Mouse (Mus musculus) left cerebral cortex, postnatal 10 days (tissue): ENCODE data around the gene Gtf2ird2. TPM values are rescaled to one million over a fixed set of nuclear protein-coding genes. Genes with fewer than 3 reads are reported as not detected.
A peak's percentile ranks its signal among the peaks of the same experiment; 100 is the strongest.

Experiments
- DNase-seq, 2 experiments: peaks; one replicate each; pipeline ENCODE4 v3.0.0; 2021 to 2022; ENCODE audit warnings: low spot score in 2 of 2, mixed read lengths in 1 of 2; ENCODE audit errors: extremely low spot score in 1 of 2
- intact Hi-C: fragments of 180-260 bp; cut with DNase I; formaldehyde crosslinking; loops from one replicate; pipeline ENCODE4 v1.15.1; 2025
- total RNA-seq, 2 experiments: library from RNA; stranded (reverse); gene quantifications; 2 replicates each; pipeline ENCODE4 v1.2.3; 2021

Gtf2ird2 gene
- 10 to 100 TPM; 14.1 to 16.5 TPM for total RNA-seq

GRCm38 (mm10) chr5:134183880-134184808 lies at the start of gene Gtf2ird2:
Gene Gtf2ird2 (plus strand): TSS chr5:134184019.
- DNase-seq, result peak; percentile 99
- intact Hi-C loops, result no loop called here

GRCm38 (mm10) chr5:134136022-134136421 lies 47.8 kb upstream of the Gtf2ird2 start:
- DNase-seq, result no peak
- intact Hi-C loops, result no loop called here

GRCm38 (mm10) chr5:134137933-134138332 lies 45.9 kb upstream of the Gtf2ird2 start:
- no peak for DNase-seq
- intact Hi-C loops, result no loop called here

- no peak for DNase-seq
- intact Hi-C loops, result no loop called here
Observed at GRCm38 (mm10) chr5:134139429-134139828, 44.4 kb upstream of the Gtf2ird2 start.

- intact Hi-C loops, result no loop called here
- DNase-seq, result no peak
Observed at GRCm38 (mm10) chr5:134141236-134141635, 42.6 kb upstream of the Gtf2ird2 start.

GRCm38 (mm10) chr5:134142381-134142780 lies 41.4 kb upstream of the Gtf2ird2 start:
- no peak for DNase-seq
- intact Hi-C loops, result no loop called here

GRCm38 (mm10) chr5:134144986-134145385 lies 38.8 kb upstream of the Gtf2ird2 start:
- DNase-seq, result no peak

GRCm38 (mm10) chr5:134147194-134147753 lies 36.5 kb upstream of the Gtf2ird2 start:
- intact Hi-C loops, result no loop called here
- no peak for DNase-seq

More at GRCm38 (mm10) chr5:134144986-134145385, 38.8 kb upstream of the Gtf2ird2 start:
- intact Hi-C loops, result no loop called here

GRCm38 (mm10) chr5:134148153-134148552 lies 35.7 kb upstream of the Gtf2ird2 start:
- intact Hi-C loops, result no loop called here

GRCm38 (mm10) chr5:134151895-134152294 lies 31.9 kb upstream of the Gtf2ird2 start:
- intact Hi-C loops, result no loop called here
- no peak for DNase-seq

More at GRCm38 (mm10) chr5:134148153-134148552, 35.7 kb upstream of the Gtf2ird2 start:
- no peak for DNase-seq

- intact Hi-C loops, result no loop called here
- no peak for DNase-seq
Observed at GRCm38 (mm10) chr5:134155916-134156466, 27.8 kb upstream of the Gtf2ird2 start.

- intact Hi-C loops, result no loop called here
- DNase-seq, result peak in 1 of 2 experiments; percentile 59
Observed at GRCm38 (mm10) chr5:134164688-134165087, 19.1 kb upstream of the Gtf2ird2 start.

GRCm38 (mm10) chr5:134166642-134167041 lies 17.2 kb upstream of the Gtf2ird2 start:
- DNase-seq, result no peak
- intact Hi-C loops, result no loop called here

GRCm38 (mm10) chr5:134168033-134168432 lies 15.8 kb upstream of the Gtf2ird2 start:
- intact Hi-C loops, result no loop called here

GRCm38 (mm10) chr5:134169231-134169630 lies 14.6 kb upstream of the Gtf2ird2 start:
- intact Hi-C loops, result no loop called here

More at GRCm38 (mm10) chr5:134168033-134168432, 15.8 kb upstream of the Gtf2ird2 start:
- DNase-seq, result no peak

GRCm38 (mm10) chr5:134170167-134170566 lies 13.7 kb upstream of the Gtf2ird2 start:
- intact Hi-C loops, result no loop called here
- no peak for DNase-seq

More at GRCm38 (mm10) chr5:134169231-134169630, 14.6 kb upstream of the Gtf2ird2 start:
- no peak for DNase-seq

- intact Hi-C loops, result no loop called here
- no peak for DNase-seq
Observed at GRCm38 (mm10) chr5:134173206-134173605, 10.6 kb upstream of the Gtf2ird2 start.

GRCm38 (mm10) chr5:134175696-134176095 lies 8.1 kb upstream of the Gtf2ird2 start:
- DNase-seq, result no peak
- intact Hi-C loops, result no loop called here

GRCm38 (mm10) chr5:134176169-134176881 lies 7.5 kb upstream of the Gtf2ird2 start, which contains the start of gene Rcc1l:
Gene Rcc1l (minus strand): TSS chr5:134176774.
- intact Hi-C loops, result no loop called here
- peak; percentile 87 to 89 for DNase-seq
